Mouse (Mus musculus) brain, adult 10 weeks (tissue): Measurements from ENCODE around the gene Ash1l. TPM values are rescaled to one million over a fixed set of nuclear protein-coding genes. Genes with fewer than 3 reads are reported as not detected.

Experiments
- polyA plus RNA-seq: library from polyadenylated mRNA; stranded (reverse); fragments of 350-450 nt; fragmentation: Illumina TruSeq; extraction: RNeasy Lipid Tissue Mini Kit (QIAGEN cat#74804); gene quantifications from one replicate; pipeline ENCODE4 v1.2.3, GENCODE M21; 2015; ENCODE audit warnings: low read depth, low replicate concordance

Gene Ash1l
- 33.9 TPM for polyA plus RNA-seq

DNA sequence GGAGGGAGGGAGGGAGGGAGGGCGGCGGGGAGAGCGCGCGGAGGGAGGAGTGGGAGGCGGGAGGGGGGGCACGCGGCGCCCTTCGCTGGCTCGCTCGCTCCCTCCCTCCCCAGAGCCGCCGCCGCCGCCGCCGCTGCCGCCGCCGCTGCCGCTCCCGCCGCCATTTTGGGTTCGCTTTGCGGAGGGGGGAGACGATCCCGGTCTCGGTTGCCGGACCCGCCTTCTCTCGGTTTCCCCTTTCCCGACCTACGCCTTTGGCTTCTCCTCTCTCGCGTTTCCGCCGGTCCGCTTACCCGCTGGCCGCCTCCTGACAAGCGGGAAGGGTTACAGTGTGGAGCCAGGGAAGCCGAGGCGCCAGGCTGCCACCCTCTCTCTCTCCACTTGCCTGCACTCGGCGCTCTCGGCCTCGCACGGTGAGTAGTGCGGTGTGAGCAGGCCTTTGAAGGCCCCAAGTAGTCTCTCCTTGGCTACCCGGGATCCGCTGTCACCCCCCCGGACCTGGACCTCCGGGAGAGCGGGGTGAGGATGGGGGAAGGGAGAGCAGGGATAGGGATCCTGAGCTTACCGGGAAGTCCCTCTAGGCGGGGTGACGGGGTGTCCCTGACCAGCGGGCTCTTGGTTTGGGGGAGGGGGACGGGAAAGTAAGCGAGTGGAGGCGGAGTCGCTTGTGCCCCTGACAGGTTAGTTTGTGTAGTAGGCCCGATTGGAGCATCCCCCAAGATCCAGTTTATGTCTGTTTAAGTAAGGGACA, at the start of gene Ash1l, which contains the start of gene Dap3:
Gene Ash1l (plus strand): TSS at position 47 of the 751 bp plus-strand sequence.
Gene Dap3 (minus strand): TSS at position 606 of the 751 bp plus-strand sequence.

GRCm38 (mm10) chr3:88913511-88914383, 36.7 kb upstream of the Ash1l start, which contains the start of gene Msto1:
Gene Msto1 (minus strand): TSS chr3:88913999.

DNA sequence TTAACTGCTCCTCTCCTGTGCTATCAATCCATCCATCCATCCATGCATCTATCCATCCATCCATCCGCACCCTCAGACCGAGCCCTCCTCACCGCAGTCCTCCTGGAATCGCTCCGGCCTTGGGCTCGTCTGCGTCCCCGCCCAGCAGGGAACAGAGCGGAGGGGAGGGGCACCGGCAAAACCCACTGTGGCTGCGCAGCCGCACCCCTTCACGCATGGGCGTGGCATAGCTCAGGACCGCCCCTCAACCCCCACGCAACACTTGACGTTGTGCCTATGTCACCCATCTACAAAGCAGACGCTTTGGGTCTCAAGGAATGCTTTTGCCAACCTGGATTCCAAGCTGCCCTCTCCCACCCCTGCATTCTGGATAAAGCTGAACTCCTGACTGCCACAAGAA, 142.8 kb downstream of the Ash1l start, which contains the start of gene Rusc1:
Gene Rusc1 (minus strand): TSS at position 137 of the 400 bp plus-strand sequence.

DNA sequence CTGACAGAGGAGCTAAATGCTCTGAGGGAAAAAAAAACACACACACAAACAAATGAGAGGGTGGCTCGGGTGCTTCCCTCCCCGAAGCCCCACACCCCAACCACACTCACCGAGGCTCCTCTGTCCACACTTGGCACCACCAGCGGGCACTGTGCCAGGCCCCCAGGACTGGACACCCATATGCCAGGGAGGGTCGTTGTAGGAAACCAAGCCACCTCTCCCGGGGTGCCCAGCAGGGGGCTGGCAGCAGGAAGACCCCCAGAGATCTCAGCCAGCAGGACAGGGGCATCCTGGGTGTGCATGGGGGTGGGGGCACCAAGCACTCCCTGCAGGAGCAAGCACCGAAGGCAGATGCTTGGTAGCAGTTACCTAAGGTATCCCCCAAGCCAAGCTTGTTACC, 150.4 kb downstream of the Ash1l start, which contains the start of gene Gm43738:
Gene Gm43738 (minus strand): TSS at position 289 of the 400 bp plus-strand sequence.

DNA sequence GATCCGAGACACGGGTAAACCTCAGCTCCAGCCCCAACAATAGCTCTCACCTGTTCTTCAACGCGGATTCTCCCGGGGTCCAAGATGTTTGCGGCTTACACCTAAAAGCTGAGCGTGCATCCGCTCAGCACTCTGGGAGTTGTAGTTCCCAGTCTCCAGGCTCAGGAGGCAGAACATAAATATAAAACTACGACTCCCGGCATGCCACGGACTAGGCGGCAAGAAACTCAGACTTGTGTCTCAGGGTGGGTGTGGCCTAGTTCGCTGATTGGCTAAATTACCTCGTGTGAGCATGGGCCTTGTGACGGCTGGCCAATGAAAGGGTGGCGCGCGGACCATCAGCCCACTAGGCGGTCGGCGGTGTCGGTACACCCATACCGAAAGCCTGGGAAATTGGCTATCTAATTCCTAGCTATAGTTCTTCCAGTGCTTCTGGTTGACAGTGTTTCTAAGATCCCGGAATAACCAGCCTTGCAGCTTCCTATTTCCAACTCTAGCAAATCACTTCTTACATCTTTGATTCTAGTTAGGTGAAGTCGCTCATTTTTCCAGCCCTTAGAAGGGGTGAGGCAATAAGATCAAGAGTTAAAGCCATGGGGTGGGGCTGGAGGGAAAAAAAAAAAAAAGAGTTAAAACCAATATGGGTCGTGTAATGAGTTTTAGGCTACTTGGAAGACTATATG, 151.5 kb downstream of the Ash1l start, which contains the start of gene Fdps:
Gene Fdps (minus strand): TSS at position 148 of the 683 bp plus-strand sequence.

Other genes starting within 250 kb of the Ash1l start
- gene Rit1, start 233.8 kb upstream of the Ash1l start, polyA plus RNA-seq, result 64.1 TPM
- gene Syt11, start 175.5 kb upstream of the Ash1l start, polyA plus RNA-seq, result 414 TPM
- 28.2 TPM for gene Gon4l, start 115.4 kb upstream of the Ash1l start, polyA plus RNA-seq
- gene Msto1, start 36.6 kb upstream of the Ash1l start, polyA plus RNA-seq, result 20.6 TPM
- gene Dap3, start 559 bp downstream of the Ash1l start, polyA plus RNA-seq, result 140 TPM
- gene Rusc1, start 142.7 kb downstream of the Ash1l start, polyA plus RNA-seq, result 130 TPM
- gene Gm43738, start 150.5 kb downstream of the Ash1l start, polyA plus RNA-seq, result not detected
- 98.7 TPM for gene Fdps, start 151.3 kb downstream of the Ash1l start, polyA plus RNA-seq
- not detected for gene Pklr, start 185.5 kb downstream of the Ash1l start, polyA plus RNA-seq
- 8.9 TPM for gene Hcn3, start 209.6 kb downstream of the Ash1l start, polyA plus RNA-seq
- 35.8 TPM for gene Clk2, start 214.2 kb downstream of the Ash1l start, polyA plus RNA-seq
- 70.0 TPM for gene Scamp3, start 226.9 kb downstream of the Ash1l start, polyA plus RNA-seq
- gene Fam189b, start 232.5 kb downstream of the Ash1l start, polyA plus RNA-seq, result 38.8 TPM